Mouse (Mus musculus) megakaryocyte, adult 5-6 weeks (primary cell): ENCODE results near the gene Tmem204. TPM values are rescaled to one million over a fixed set of nuclear protein-coding genes. Genes with fewer than 3 reads are reported as not detected.
"Not testable (repeated sequence)": the region's sequence is repeated elsewhere in the genome, so short reads cannot be mapped to it uniquely, and the experiment has no call there.

Experiments
- ATAC-seq: 2 replicates; pipeline ENCODE4 v1.8.0; 2016; ENCODE audit warnings: mild to moderate bottlenecking, inconsistent platforms; ENCODE audit not compliant: poor library complexity, severe bottlenecking
- total RNA-seq, 2 experiments: library from RNA; stranded (forward) in 1 of 2; stranded (reverse) in 1 of 2; fragments of 153-499, 151-499 nt in 1 of 2; fragments of 221-1000, 200-1000 nt in 1 of 2; gene quantifications; 2 replicates each; pipeline versions ENCODE4 v1.2.3 to v1.2.4; 2015 to 2017

Tmem204 gene
- total RNA-seq (2015), result not detected in 2 replicates
- not detected in 2 replicates for total RNA-seq (2017)

GRCm38 (mm10) chr17:25083444-25083931 lies at the start of gene Tmem204:
Tmem204 (minus strand) TSS chr17:25083591.
- ATAC-seq, result no peak

DNA sequence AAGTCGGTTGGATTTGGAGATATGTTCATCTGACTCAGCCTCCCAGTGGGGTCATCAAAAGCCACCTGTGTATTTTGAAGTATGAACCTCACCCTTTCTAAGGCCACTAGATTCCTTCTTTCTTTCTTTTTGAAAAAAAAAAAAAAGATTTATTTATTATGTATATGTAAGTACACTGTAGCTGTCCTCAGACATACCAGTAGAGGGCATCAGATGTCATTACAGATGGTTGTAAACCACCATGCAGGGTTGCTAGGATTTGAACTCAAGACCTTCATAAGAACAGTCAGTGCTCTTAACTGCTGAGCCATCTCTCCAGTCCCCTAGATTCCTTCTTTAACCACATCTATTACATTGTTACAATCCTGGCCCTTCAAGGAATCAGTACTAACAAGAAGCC lies 46.7 kb upstream of the Tmem204 start:
- no peak for ATAC-seq

DNA sequence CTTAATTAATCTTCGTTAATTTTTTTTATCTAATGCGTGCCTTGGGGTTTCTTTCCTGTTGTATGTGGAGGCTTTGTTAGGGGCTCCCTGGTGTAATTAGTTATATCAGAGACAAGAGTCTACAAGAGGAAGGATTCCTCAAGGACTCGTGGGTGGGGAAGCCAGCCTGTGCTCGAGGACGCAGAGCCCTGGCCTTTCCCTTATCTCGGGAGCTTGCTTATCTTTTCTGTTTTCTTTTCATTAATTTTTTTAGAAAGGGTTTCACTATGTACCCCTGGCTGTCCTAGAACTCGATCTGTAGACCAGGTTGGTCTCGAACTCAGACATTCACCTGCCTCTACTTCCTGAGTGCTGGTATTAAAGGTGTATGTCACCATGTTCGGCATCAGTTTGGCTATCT lies 44.3 kb upstream of the Tmem204 start:
- ATAC-seq, result no peak

GRCm38 (mm10) chr17:25127079-25127478 lies 43.7 kb upstream of the Tmem204 start:
- peak; percentile 47 for ATAC-seq

DNA sequence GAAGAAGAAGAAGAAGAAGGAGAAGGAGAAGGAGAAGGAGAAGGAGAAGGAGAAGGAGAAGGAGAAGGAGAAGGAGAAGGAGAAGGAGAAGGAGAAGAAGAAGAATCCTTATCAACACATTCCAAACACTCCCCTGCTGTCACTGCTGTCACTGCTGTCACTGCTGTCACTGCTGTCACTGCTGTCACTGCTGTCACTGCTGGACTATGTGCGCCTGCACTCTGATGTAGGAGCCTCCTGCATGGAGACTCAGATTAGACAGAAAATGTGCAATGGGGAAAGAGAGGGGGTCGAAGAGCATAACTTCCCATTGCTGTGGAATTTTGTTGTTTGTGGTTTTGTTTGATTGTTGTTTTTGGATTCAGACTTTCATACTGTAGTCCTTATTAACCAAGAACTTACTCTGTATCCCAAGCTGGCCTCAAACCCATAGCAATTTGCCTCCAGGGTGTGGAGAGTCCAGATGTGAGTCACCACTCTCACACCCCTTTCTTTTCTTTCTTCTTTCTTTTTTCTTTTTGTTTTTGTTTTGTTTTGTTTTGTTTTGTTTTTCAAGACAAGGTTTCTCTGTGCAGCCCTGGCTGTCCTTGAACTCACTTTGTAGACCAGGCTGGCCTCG lies 42.2 kb upstream of the Tmem204 start:
- not testable (repeated sequence) for ATAC-seq

- peak; percentile 62 for ATAC-seq
Measured at GRCm38 (mm10) chr17:25123979-25124378, 40.6 kb upstream of the Tmem204 start.

- no peak for ATAC-seq
Measured at GRCm38 (mm10) chr17:25120406-25120805, 37.0 kb upstream of the Tmem204 start, which contains the start of gene Ptx4. Ptx4 (plus strand) TSS chr17:25120760.

DNA sequence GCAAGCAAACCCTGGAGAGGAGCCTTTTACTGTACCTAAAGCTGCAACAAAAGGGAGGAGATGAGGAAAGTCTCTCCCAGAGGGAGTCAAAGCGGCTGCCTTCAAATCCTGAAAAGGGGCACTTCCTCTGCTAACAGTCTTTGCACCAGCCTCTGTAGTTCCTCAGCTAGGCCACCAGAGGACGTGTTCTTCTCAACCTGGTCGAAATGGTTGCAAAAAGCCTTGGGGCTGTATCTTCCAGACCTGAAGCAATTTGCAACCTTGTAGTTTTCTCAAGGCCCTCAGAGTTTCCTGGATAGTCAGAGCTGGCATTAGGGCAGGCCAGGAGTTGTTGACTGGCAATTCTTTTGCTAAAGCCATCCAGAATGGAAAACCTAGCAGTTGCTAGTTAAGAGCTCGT lies 33.9 kb upstream of the Tmem204 start:
- ATAC-seq, result no peak

DNA sequence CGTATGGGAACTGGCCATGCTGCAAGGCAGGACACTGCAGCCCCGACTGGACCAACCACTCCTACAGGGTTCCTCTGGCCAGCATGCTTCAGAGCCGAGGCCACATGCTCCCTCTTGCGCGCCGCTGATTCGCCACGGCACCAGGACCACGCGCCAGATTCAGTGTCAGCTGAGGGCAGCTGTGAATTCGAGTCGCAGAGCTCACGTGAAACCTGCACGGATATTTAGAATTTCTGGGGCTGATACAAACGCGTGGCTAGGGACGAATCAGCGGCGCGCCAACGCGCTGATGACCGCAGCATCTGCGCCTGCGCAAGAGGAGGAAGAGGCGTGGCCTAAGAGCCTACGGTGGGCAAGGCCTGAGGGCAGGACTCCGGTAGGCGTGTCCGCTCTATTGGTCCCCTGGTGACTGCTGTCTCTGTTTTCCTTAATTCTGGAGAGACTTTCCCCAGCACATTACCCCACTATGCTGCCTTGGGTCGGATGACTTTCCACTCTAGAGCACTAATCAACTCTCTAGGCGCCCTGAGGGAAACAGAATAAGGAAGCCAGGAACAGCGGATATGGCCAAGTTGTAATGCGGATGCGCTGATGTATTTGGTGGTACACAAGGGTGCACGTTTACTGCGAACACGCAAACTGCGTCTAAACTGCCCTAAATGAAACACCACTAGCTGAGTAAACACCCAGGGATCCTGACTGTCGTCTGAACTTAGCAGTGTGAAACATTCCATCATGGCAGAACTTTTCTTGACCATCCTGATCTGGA lies 32.5 kb upstream of the Tmem204 start, which contains the start of gene Telo2:
TSS of gene Telo2 (minus strand) at position 304 of the 769 bp plus-strand sequence.
- ATAC-seq, result peak; percentile 92

- ATAC-seq, result peak; percentile 28; the same call in 1 of the 2 replicates
Measured at GRCm38 (mm10) chr17:25114908-25115645, 31.7 kb upstream of the Tmem204 start.

- ATAC-seq, result no peak
Measured at GRCm38 (mm10) chr17:25112423-25112810, 29.0 kb upstream of the Tmem204 start.

DNA sequence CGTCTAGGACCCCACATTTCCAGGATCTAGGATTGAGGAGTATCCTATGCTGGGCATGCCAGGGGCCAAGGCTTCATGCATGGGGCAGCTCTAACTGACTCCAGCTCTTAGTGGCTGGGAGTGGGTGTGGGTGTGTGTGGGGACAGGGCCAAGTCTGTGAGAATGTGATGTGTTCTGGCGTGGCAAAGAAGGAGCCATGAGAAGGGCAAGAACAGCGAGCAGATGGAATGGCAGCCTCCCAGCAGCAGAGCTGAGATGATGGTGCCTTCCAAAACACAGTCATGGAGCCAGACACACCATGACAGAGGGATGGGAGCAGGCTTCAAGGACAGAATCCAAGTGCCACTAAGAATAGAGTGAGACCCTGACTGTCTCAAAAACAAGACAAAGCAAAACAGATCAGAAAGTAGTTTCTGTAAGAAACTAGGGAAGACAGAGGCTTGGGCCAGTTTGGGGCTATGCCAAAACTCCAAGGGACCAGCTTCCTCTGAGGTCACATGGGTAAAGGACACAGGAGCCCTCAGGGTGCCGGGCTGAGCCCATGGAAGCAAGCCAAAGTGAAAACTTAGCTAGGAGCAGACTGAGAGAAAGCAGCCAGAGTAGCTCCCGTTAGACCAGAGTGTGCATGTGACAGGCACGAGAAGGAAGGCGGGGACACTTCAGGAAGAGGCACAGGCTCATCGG lies 28.5 kb upstream of the Tmem204 start:
- no peak for ATAC-seq

DNA sequence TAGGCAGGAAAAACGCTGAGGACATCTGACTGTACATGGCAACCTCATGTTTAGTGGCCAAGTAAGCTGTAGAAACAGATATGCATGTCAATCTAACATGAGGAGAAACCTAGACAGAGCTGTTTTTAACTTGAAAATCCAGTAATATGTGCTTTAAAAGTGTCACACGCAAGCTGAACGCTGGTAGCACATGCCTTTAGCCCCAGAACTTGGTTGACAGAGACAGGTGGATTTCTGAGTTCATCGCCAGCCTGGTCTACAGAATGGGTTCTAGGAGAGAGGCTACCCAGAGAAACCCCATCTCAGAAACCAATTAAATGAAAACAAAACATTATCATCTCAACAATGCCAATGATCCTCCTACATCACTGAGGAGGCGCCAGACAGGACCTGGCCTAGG lies 27.8 kb upstream of the Tmem204 start:
- ATAC-seq, result no peak

GRCm38 (mm10) chr17:25110590-25110989 lies 27.2 kb upstream of the Tmem204 start:
- ATAC-seq, result no peak

- ATAC-seq, result no peak
Measured at GRCm38 (mm10) chr17:25109578-25109977, 26.2 kb upstream of the Tmem204 start.

- no peak for ATAC-seq
Measured at GRCm38 (mm10) chr17:25107786-25108185, 24.4 kb upstream of the Tmem204 start.

DNA sequence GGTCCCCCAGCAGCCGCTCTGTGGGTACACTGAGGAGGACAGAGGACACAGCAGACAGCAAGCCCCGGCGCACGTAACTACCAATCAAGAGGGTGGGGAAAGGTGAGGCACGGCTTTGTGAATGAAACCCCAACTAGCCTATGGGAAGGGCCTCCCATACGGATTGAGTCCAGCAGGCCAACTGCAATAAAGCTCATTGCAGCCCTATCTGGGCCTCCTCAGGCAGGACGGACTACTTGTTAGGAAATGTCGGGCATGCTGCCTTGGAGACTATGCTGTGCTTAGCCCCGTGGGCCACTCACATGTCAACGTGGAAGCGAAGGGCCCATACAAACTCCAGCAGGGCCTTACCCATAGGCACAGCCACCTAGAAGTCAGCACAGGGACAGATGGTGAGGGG lies 17.9 kb upstream of the Tmem204 start:
- ATAC-seq, result no peak

GRCm38 (mm10) chr17:25100052-25100451 lies 16.7 kb upstream of the Tmem204 start:
- no peak for ATAC-seq

GRCm38 (mm10) chr17:25096221-25096620 lies 12.8 kb upstream of the Tmem204 start:
- no peak for ATAC-seq

- ATAC-seq, result no peak
Measured at GRCm38 (mm10) chr17:25090450-25090849, 7.1 kb upstream of the Tmem204 start.

GRCm38 (mm10) chr17:25089158-25089557 lies 5.8 kb upstream of the Tmem204 start:
- no peak for ATAC-seq
